Mouse (Mus musculus) neural tube, embryonic 14.5 days (tissue): ENCODE measurements around the gene Ubqln4. TPM values are rescaled to one million over a fixed set of nuclear protein-coding genes. Genes with fewer than 3 reads are reported as not detected.
A peak's percentile ranks its signal among the peaks of the same experiment; 100 is the strongest.
"Not testable (repeated sequence)": the region's sequence is repeated elsewhere in the genome, so short reads cannot be mapped to it uniquely, and the experiment has no call there.

Experiments used
- ATAC-seq: fragments of 200-750 bp; cut with Nextera tagmentation; 2 replicates; pipeline ENCODE4 v1.8.0; 2017; ENCODE audit warnings: low read depth, mild to moderate bottlenecking, moderate TSS enrichment, moderate library complexity
- H3K27ac ChIP-seq: fragments of 300-500 bp; sonication (generic); 2 replicates; pipeline ENCODE4 v1.5.1; 2014; ENCODE audit warnings: low read depth, mild to moderate bottlenecking, control low read depth, low read length, moderate library complexity, mixed read lengths
- H3K27me3 ChIP-seq: fragments of 300-500 bp; sonication (generic); 2 replicates; pipeline ENCODE4 v1.6.1; 2014; ENCODE audit warnings: low read length; ENCODE audit not compliant: control insufficient read depth, insufficient read depth
- H3K36me3 ChIP-seq: fragments of 300-500 bp; sonication (generic); 2 replicates; pipeline ENCODE4 v1.6.1; 2014; ENCODE audit warnings: low read length, mixed read lengths; ENCODE audit not compliant: control insufficient read depth, insufficient read depth
- H3K4me1 ChIP-seq: fragments of 300-500 bp; sonication (generic); 2 replicates; pipeline ENCODE4 v1.6.1; 2014; ENCODE audit warnings: low read length; ENCODE audit not compliant: control insufficient read depth, insufficient read depth
- H3K4me2 ChIP-seq: fragments of 300-500 bp; sonication (generic); 2 replicates; pipeline ENCODE4 v1.6.1; 2014; ENCODE audit warnings: mild to moderate bottlenecking, low read depth, low read length, control low read depth
- H3K4me3 ChIP-seq: fragments of 300-500 bp; sonication (generic); 2 replicates; pipeline ENCODE4 v1.5.1; 2014; ENCODE audit warnings: low read depth, low read length, control low read depth, mixed read lengths
- H3K9ac ChIP-seq: fragments of 300-500 bp; sonication (generic); replicated peaks from 2 replicates; pipeline ENCODE4 v1.6.1; 2014; ENCODE audit warnings: low read depth, mild to moderate bottlenecking, control low read depth, low read length, mixed read lengths
- H3K9me3 ChIP-seq: fragments of 300-500 bp; sonication (generic); 2 replicates; pipeline ENCODE4 v1.6.1; 2016; ENCODE audit warnings: low read length; ENCODE audit not compliant: control insufficient read depth
- WGBS: fragments of 180-500 bp; shearing (Covaris S2); extraction: QIAGEN DNeasy Blood & Tissue Kit; methylation state at CpG from one replicate; pipeline ENCODE4 v1.1.7; 2014; 5-methylcytosine and 5-hydroxymethylcytosine counted together
- polyA plus RNA-seq: library from polyadenylated mRNA; unstranded; fragments of >200 nt; fragmentation: Nextera tagmentation; extraction: Ambion mirVana; gene quantifications from 2 replicates; pipeline ENCODE4 v1.2.1, GENCODE M21; 2014

Gene Ubqln4
- polyA plus RNA-seq, 1 experiment from 2014 or later = 44.1 TPM

GRCm38 (mm10) chr3:88575540-88575939 is 22.0 kb downstream of the Ubqln4 start, which contains the start of gene Ssr2:
Gene Ssr2 (plus strand): TSS chr3:88575876.
- no peak within 1 kb of the TSS for H3K4me2 ChIP-seq
- no peak for ATAC-seq
- 88% methylated on average over 3 of the region's 3 CpGs for WGBS
- H3K36me3 ChIP-seq = no peaks in the 10 kb centered on the region
- H3K9ac ChIP-seq = no peak within 1 kb of the TSS
- peaks cover 5% of the 10 kb centered on the region for H3K4me1 ChIP-seq
- no peak within 1 kb of the TSS for H3K4me3 ChIP-seq
- H3K9me3 ChIP-seq = no peaks in the 10 kb centered on the region
- H3K27me3 ChIP-seq = no peaks in the 10 kb centered on the region
- no peak within 1 kb of the TSS for H3K27ac ChIP-seq

GRCm38 (mm10) chr3:88577846-88578245 is 24.3 kb downstream of the Ubqln4 start:
- not testable (repeated sequence) for ATAC-seq, H3K4me2 ChIP-seq, H3K4me1 ChIP-seq, H3K4me3 ChIP-seq, H3K27ac ChIP-seq, H3K9me3 ChIP-seq, H3K27me3 ChIP-seq, H3K36me3 ChIP-seq, H3K9ac ChIP-seq
- WGBS = 96% methylated on average over 5 of the region's 5 CpGs

DNA sequence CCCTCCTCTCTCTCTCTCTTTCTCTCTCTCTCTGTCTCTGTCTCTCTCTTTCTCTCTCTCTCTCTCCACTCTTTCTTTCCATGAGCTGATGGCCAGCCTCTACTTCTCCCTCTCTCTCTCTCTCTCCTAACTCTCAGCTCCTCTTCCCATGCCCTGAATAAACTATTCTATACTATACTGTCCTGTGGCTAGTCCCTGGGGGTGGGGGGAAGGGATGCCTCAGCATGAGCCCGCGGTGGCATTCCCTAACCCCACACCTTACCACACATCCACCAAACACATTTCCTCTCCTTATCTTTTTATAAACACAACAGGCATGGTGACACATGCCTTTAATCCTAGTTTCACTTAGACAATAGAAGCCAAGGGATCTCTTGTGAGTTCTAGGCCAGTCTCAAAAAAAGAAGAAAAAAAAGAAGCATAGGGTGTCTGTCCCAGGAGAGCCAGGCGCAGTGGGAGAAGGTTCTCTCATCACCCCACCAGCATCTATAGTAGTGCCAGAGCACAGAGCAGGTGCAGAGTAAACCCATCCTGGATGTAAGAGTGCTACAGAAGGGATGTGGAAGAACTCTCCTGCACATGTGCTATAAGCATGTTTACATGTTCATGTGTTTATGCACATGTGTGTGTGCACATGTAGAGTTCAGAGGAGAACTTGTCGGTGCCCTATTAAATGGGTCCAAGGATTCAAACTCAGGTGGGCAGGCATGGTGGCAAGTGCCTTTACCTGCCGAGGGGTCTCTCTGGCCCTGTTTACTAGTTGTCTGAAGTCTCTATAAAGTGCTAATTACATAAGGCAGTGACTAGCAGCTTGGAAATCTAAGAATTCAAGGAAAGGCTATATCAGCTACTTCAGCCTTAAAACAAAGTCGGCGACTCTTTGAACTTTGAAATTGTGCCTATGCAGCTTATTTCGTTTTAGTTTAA is 25.2 kb downstream of the Ubqln4 start:
- Histone ChIP-seq H3K27me3 (no peaks in the 10 kb centered on the region), H3K9me3 (no peaks in the 10 kb centered on the region), H3K4me1 (peaks cover 7% of the 10 kb centered on the region), H3K36me3 (peaks cover 16% of the 10 kb centered on the region; the same call in 1 of the 2 replicates), H3K4me3 (peak overlapping the region; percentile 88), H3K9ac (no peak overlapping the region), H3K4me2 (peak overlapping the region; percentile 90), H3K27ac (no peak overlapping the region)
- peak; percentile 12; the same call in 1 of the 2 replicates for ATAC-seq
- WGBS = 50% methylated on average over 8 of the region's 8 CpGs

DNA sequence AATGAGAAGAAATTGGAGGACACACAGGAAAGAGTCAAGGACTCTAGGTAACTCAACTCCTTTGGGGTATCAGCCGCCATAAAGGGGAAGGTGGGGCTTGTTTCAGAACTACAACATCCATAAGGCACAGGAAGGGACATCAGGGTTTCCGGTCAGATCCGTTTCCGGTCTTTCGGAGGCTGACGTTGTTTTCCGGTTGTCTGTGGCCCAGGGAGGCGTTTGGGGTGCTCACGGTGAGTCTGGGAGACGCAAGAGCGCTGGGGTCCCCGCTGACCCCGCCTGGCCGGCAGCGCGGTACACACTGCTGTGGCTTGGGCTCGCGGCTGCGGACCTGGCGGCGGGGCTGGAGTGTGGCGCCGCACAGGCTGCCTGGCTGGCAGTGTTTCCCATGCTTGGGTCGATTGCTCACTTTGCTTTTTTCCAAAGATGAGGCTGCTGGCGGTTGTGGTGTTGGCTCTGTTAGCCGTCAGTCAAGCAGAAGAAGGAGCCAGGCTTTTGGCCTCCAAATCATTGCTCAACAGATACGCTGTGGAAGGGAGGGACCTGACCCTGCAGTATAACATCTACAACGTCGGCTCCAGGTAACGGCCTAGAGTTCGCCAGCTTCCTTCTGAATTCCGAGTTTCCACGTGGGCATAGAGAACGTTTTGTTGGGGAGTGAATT is 26.0 kb downstream of the Ubqln4 start:
- peak overlapping the region; percentile 82 for H3K9ac ChIP-seq
- H3K4me2 ChIP-seq = peak overlapping the region; percentile 90
- peak overlapping the region; percentile 88 for H3K4me3 ChIP-seq
- ATAC-seq = peak; percentile 92; the same call in 1 of the 2 replicates
- under 1% methylated on average over 34 of the region's 34 CpGs for WGBS
- peaks cover 7% of the 10 kb centered on the region for H3K4me1 ChIP-seq
- H3K27ac ChIP-seq = 0 out of 2 replicates have a peak overlapping the region, but pooled peaks have one; percentile 34
- peaks cover 16% of the 10 kb centered on the region; the same call in 1 of the 2 replicates for H3K36me3 ChIP-seq
- H3K27me3 ChIP-seq = no peaks in the 10 kb centered on the region
- no peaks in the 10 kb centered on the region for H3K9me3 ChIP-seq

- peaks cover 42% of the 10 kb centered on the region for H3K36me3 ChIP-seq
- no peak overlapping the region for H3K27ac ChIP-seq
- no peaks in the 10 kb centered on the region for H3K27me3 ChIP-seq
- no peaks in the 10 kb centered on the region for H3K9me3 ChIP-seq
- no peak overlapping the region for H3K4me2 ChIP-seq
- no peak overlapping the region for H3K4me3 ChIP-seq
- H3K9ac ChIP-seq = no peak overlapping the region
- H3K4me1 ChIP-seq = no peaks in the 10 kb centered on the region; the same call in 1 of the 2 replicates
- WGBS = 94% methylated on average over 6 of the region's 6 CpGs
- no peak for ATAC-seq
These were observed 32.2 kb downstream of the Ubqln4 start for GRCm38 (mm10) chr3:88585769-88586168.

- no peak overlapping the region for H3K27ac ChIP-seq
- WGBS = 91% methylated on average over 5 of the region's 5 CpGs
- no peak overlapping the region for H3K4me2 ChIP-seq
- no peaks in the 10 kb centered on the region for H3K4me1 ChIP-seq
- H3K4me3 ChIP-seq = no peak overlapping the region
- H3K9me3 ChIP-seq = no peaks in the 10 kb centered on the region
- ATAC-seq = no peak
- H3K36me3 ChIP-seq = peaks cover 42% of the 10 kb centered on the region
- no peaks in the 10 kb centered on the region for H3K27me3 ChIP-seq
- no peak overlapping the region for H3K9ac ChIP-seq
These were observed 33.1 kb downstream of the Ubqln4 start for GRCm38 (mm10) chr3:88586640-88587039.

DNA sequence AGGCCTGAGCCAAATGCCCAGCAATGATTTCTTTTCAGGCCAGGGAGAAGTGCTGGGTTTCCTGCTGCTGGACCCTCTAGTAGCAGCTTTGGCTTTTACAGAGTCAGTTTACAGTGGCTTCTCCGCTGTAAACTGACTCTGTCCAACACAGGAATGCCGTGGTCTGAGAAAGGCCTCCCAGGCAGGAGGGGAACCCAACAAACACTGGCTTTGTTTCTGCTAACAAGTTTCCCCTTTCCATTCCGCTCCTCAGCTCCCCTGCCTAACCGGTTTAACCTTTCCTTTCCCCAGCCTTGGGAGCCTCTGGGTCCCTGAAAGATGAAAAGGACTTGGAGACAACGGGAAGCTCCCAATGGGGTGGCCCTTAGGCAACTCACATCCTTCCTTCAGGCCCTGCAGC is 36.7 kb downstream of the Ubqln4 start:
- WGBS = 29% methylated on average over 5 of the region's 5 CpGs
- Histone ChIP-seq H3K27me3 (no peaks in the 10 kb centered on the region), H3K4me2 (no peak overlapping the region), H3K36me3 (peaks cover 25% of the 10 kb centered on the region), H3K9ac (no peak overlapping the region), H3K4me3 (no peak overlapping the region), H3K27ac (no peak overlapping the region), H3K9me3 (no peaks in the 10 kb centered on the region), H3K4me1 (no peaks in the 10 kb centered on the region)
- ATAC-seq = no peak

DNA sequence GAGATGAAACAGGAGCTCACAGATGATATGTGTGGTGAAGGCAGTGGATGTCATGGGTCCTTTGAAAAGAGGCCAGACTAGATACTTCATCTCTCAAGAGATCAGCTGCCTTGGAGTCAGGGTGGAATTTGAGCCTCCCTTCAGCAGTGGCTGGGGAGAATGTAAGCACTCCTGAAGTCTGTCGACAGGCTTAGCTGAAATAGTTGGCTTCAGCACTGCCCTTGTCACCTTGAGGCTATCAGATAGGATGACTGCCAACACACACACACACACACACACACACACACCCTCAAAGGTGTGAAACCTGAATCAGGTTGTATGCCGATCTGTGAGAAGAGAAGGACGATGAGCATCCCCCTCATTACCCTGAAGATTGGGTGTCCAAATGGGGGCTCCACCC is 37.5 kb downstream of the Ubqln4 start:
- H3K27me3 ChIP-seq = no peaks in the 10 kb centered on the region
- no peak for ATAC-seq
- no peak overlapping the region; the same call in 1 of the 2 replicates for H3K9ac ChIP-seq
- H3K4me2 ChIP-seq = no peak overlapping the region
- no peaks in the 10 kb centered on the region for H3K9me3 ChIP-seq
- H3K36me3 ChIP-seq = peaks cover 20% of the 10 kb centered on the region
- WGBS = 62% methylated on average over 3 of the region's 3 CpGs
- H3K4me1 ChIP-seq = no peaks in the 10 kb centered on the region
- H3K27ac ChIP-seq = no peak overlapping the region
- H3K4me3 ChIP-seq = no peak overlapping the region
